Mouse (Mus musculus) B cell, adult 62 days (primary cell): Measurements from ENCODE around the gene Dennd2d. TPM values are rescaled to one million over a fixed set of nuclear protein-coding genes. Genes with fewer than 3 reads are reported as not detected.

Experiments used
- total RNA-seq: library from RNA; stranded (reverse); gene quantifications from 4 replicates; pipeline ENCODE4 v1.2.4, GENCODE M21; 2023

The Dennd2d gene
- 68.4 to 74.8 TPM (median 71.4 TPM) in 4 replicates for total RNA-seq

DNA sequence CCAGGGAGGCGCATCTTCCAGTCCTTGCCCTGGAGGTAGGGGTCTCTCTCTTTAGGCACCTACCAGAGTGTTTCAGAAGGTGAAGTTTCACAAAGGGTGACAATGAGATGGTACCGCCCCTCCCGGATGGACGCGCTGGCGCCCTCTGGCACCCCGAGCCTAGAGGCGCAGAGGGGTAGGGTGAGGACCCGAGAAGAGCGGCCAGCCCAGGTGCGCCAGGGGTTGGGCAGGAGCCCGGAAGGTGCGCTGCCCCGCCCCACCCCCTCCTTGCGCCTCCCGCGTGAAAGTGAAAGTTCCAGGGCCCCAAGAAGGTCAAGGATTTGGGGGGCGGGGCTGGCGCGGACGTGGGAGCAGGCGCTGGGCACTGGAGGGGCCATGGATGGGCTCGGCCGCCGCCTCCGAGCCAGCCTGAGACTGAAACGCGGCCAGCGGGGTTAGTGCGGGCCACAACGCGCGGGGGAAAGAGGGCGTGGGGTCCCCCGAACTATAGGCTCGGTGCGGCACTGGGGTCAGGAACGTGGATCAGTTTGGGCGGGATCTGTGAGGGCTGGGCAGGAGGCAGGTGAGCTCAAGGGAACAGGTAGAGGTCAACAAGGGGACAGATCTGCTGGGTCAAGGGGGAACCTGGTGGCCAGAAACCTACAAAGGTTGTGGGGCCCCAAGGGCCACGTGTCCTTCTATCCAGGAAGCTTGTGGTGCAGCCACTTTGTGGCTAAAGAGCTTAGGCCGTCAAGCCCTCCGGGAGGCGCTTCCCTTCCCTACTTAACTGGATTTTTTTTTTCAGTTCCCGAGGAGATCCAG is at the start of gene Dennd2d:
TSS of gene Dennd2d (plus strand) at position 125 of the 801 bp plus-strand sequence.

DNA sequence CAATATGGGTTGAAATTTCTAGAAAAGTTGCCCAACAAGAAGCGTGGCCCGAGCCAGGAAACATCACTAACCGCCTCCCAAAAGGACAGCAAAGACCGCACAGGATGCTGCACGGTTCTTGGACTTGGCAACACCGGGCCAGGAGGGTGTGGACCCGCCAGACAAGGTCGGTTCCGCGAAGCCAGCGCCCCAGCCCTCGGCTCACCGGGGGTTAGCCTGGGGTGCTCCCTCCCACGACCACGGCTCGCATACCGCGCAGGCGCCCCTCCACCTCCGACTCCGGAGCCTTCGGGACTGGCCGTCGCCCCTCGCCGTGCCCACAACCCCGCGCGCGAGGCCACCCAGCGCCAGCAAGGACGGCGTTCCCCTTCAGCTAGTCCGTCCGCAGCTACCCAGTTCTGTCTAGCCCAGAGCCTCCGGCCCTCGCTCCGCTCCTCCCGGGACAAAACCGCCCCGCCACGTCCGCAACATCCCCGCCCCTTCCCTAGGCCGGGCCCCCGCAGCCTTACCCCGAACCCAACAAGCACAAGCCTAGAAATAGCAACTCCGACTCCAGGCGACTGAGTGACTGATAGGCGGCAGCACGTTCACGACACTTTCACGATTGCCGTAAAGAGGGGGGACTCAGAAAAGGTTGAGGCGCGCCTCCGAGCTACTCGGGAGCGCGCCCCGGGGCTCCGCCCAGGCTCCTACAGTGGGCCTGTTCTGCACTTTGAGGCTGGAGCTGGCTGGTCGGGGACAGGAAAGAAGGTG is 65.1 kb downstream of the Dennd2d start, which contains the start of the genes Dram2 and Cept1:
TSS of gene Dram2 (plus strand) at position 628 of the 753 bp plus-strand sequence.
TSS of gene Cept1 (minus strand) at position 632 of the 753 bp plus-strand sequence.

Other genes starting within 250 kb of the Dennd2d start
- gene Chil6, start 76.2 kb upstream of the Dennd2d start, total RNA-seq = 1.6 to 2.9 TPM (median 2.1 TPM) in 4 replicates
- gene Dram2, start 65.4 kb downstream of the Dennd2d start, total RNA-seq = 71.1 to 76.3 TPM (median 74.0 TPM) in 4 replicates
- gene Cept1, start 65.4 kb downstream of the Dennd2d start, total RNA-seq = 51.6 to 59.9 TPM (median 54.5 TPM) in 4 replicates
- gene Lrif1, start 202.6 kb downstream of the Dennd2d start, total RNA-seq = 56.1 to 66.2 TPM (median 63.5 TPM) in 4 replicates